Mouse (Mus musculus): ENCODE results near the gene Arhgdib.

- no peak for TF ChIP-seq POLR2A (IDR thresholded peaks at IDR 0.05; ENCODE audit: borderline replicate concordance, low read depth, low read length)
- no peak for TF ChIP-seq CTCF (IDR thresholded peaks at IDR 0.05; ENCODE audit: low read depth, low read length)
These were observed 35.3 kb downstream of the Arhgdib start for GRCm38 (mm10) chr6:136906283-136906936.

All from bone marrow macrophage, adult 2 months (primary cell).